Mouse (Mus musculus) stomach, embryonic 15.5 days (tissue): ENCODE data around the gene Paqr3. TPM values are rescaled to one million over a fixed set of nuclear protein-coding genes. Genes with fewer than 3 reads are reported as not detected.

Experiments used
- ATAC-seq: fragments of 200-750 bp; cut with Nextera tagmentation; 2 replicates; pipeline ENCODE4 v1.8.0; 2017; ENCODE audit warnings: low read depth, moderate number of reproducible peaks, moderate TSS enrichment; ENCODE audit not compliant: insufficient read depth, low FRiP score
- H3K27ac ChIP-seq: fragments of 300-500 bp; sonication (generic); 2 replicates; pipeline ENCODE4 v1.5.1; 2015; ENCODE audit warnings: mild to moderate bottlenecking, inconsistent platforms
- H3K27me3 ChIP-seq: fragments of 300-500 bp; sonication (generic); replicated peaks from 2 replicates; pipeline ENCODE4 v1.6.1; 2015; ENCODE audit warnings: inconsistent platforms
- H3K36me3 ChIP-seq: fragments of 300-500 bp; sonication (generic); 2 replicates; pipeline ENCODE4 v1.6.1; 2015; ENCODE audit warnings: inconsistent platforms
- H3K4me1 ChIP-seq: fragments of 300-500 bp; sonication (generic); 2 replicates; pipeline ENCODE4 v1.6.1; 2015; ENCODE audit warnings: inconsistent platforms
- H3K4me2 ChIP-seq: fragments of 300-500 bp; sonication (generic); 2 replicates; pipeline ENCODE4 v1.6.1; 2015; ENCODE audit warnings: mild to moderate bottlenecking, inconsistent platforms
- H3K4me3 ChIP-seq: fragments of 300-500 bp; sonication (generic); replicated peaks from 2 replicates; pipeline ENCODE4 v1.5.1; 2015; ENCODE audit warnings: inconsistent platforms
- H3K9ac ChIP-seq: fragments of 300-500 bp; sonication (generic); 2 replicates; pipeline ENCODE4 v1.6.1; 2015; ENCODE audit warnings: inconsistent platforms
- H3K9me3 ChIP-seq: fragments of 300-500 bp; sonication (generic); 2 replicates; pipeline ENCODE4 v1.6.1; 2016; ENCODE audit warnings: inconsistent platforms
- WGBS: fragments of 180-500 bp; shearing (Covaris S2); methylation state at CpG from one replicate; pipeline ENCODE4 v1.1.7; 2015; 5-methylcytosine and 5-hydroxymethylcytosine counted together
- polyA plus RNA-seq: library from polyadenylated mRNA; unstranded; fragments of >200 nt; fragmentation: Nextera tagmentation; extraction: Ambion mirVana; gene quantifications from 2 replicates; pipeline ENCODE4 v1.2.1, GENCODE M21; 2015

Paqr3 gene
- polyA plus RNA-seq, 1 experiment from 2014 or later, result 2.5 TPM

GRCm38 (mm10) chr5:97081481-97081880 is 29.9 kb downstream of the Paqr3 start:
- Histone ChIP-seq H3K4me1 (no peaks in the 10 kb centered on the region), H3K9ac (no peak overlapping the region), H3K4me3 (no peak overlapping the region), H3K4me2 (no peak overlapping the region), H3K36me3 (no peaks in the 10 kb centered on the region), H3K27ac (no peak overlapping the region), H3K27me3 (no peaks in the 10 kb centered on the region), H3K9me3 (no peaks in the 10 kb centered on the region)
- no peak for ATAC-seq
- 63% methylated on average over 3 of the region's 3 CpGs for WGBS

DNA sequence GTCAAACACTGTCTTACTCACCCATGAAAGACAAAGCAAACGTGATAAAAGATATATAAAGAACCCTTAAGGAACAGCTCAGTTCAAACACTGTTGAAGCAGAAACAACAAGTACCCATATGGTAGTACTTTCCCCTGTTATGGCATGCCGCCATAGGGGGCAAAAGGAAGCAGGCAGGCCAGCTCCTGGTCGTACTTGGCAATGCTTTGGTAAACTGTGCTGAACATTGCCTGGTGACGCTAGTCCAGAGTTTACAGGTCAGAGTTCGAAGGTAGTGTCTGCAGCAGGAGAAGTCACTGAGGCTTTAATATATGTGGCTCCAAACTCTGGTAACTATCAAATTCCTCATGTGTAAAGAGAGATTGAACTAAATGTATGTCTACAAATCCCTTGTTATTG is 32.8 kb downstream of the Paqr3 start:
- no peak overlapping the region for H3K9ac ChIP-seq
- no peak for ATAC-seq
- no peaks in the 10 kb centered on the region for H3K4me1 ChIP-seq
- H3K4me3 ChIP-seq, result no peak overlapping the region
- no peaks in the 10 kb centered on the region for H3K36me3 ChIP-seq
- no peaks in the 10 kb centered on the region for H3K27me3 ChIP-seq
- WGBS, result 72% methylated on average over 5 of the region's 5 CpGs
- no peak overlapping the region for H3K4me2 ChIP-seq
- H3K27ac ChIP-seq, result no peak overlapping the region
- no peaks in the 10 kb centered on the region for H3K9me3 ChIP-seq

DNA sequence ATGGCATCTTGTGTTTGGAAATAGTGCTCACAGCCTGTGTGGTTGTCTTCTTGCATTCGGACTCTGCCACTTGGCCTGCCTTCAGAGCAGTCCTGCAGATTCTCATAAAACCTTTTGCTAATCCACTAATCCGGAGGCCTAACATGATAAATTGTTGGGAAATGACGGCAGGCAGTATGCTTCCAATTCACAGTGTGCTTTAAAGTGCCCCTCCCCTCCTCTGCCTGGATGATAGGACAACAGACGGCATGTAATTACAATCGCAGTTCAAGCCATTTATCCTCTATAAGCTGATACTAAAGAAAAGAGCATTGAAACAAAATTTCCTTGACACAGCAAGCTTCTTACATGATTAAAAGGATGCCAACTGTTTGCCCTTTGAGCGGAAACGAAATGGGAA is 33.7 kb downstream of the Paqr3 start:
- no peak for ATAC-seq
- Histone ChIP-seq H3K4me2 (no peak overlapping the region), H3K4me1 (no peaks in the 10 kb centered on the region), H3K4me3 (no peak overlapping the region), H3K36me3 (no peaks in the 10 kb centered on the region), H3K9ac (no peak overlapping the region), H3K27ac (no peak overlapping the region), H3K27me3 (no peaks in the 10 kb centered on the region), H3K9me3 (no peaks in the 10 kb centered on the region)
- WGBS, result 58% methylated on average over 7 of the region's 7 CpGs

DNA sequence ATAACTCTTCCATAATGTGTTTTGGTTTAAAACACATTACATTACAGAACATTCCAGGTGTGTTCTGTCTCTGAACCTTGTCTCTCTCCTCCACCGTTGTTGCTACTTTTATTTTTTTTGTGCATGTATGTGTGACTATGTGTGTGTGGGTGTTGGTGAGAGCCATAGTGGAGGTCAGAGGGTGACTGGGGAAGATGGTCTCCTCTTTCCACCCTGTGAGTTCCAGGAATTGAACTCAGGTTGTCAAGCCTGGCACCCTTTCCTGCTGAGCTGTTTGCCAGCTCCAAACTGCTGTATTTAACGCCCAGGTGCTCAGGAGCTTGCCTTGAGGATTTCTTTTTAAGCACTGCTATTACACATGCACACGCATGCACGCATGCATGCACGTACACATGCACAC is 35.2 kb downstream of the Paqr3 start:
- ATAC-seq, result no peak
- Histone ChIP-seq H3K9ac (no peak overlapping the region), H3K9me3 (no peaks in the 10 kb centered on the region), H3K4me3 (no peak overlapping the region), H3K4me2 (no peak overlapping the region), H3K4me1 (no peaks in the 10 kb centered on the region), H3K27ac (no peak overlapping the region), H3K36me3 (no peaks in the 10 kb centered on the region), H3K27me3 (no peaks in the 10 kb centered on the region)
- WGBS, result 81% methylated on average over 5 of the region's 5 CpGs

- Histone ChIP-seq H3K4me2 (no peak overlapping the region), H3K27ac (no peak overlapping the region), H3K4me3 (no peak overlapping the region), H3K9me3 (no peaks in the 10 kb centered on the region), H3K27me3 (no peaks in the 10 kb centered on the region), H3K4me1 (no peaks in the 10 kb centered on the region), H3K36me3 (0 out of 2 replicates have a peak, but pooled peaks cover 3% of the 10 kb centered on the region), H3K9ac (no peak overlapping the region)
- no peak for ATAC-seq
- 91% methylated on average over 11 of the region's 11 CpGs for WGBS
Observed at GRCm38 (mm10) chr5:97075476-97076151, 35.8 kb downstream of the Paqr3 start.

- peaks cover 14% of the 10 kb centered on the region for H3K36me3 ChIP-seq
Observed at GRCm38 (mm10) chr5:97065746-97066145, 45.6 kb downstream of the Paqr3 start.

DNA sequence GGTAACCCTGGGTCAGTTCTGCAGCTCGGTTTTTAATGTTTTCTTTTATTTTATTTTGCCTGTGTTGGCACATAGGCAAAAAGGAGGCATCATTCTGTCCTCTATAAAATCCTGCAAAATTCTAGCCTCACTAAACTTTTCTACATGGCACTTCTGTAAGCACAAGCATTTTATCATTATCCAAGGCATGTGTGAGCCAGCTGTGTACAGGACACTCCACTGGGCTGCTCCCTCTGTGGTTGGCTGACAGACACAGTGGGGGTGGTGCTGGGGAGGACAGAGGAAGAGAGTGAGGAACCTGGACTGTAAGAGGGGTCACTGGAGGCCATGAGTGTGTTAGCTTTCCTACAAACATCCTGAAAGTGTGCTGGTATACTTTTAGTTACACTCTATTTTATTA is 49.4 kb downstream of the Paqr3 start:
- no peak for ATAC-seq
- H3K27me3 ChIP-seq, result no peaks in the 10 kb centered on the region
- H3K9me3 ChIP-seq, result no peaks in the 10 kb centered on the region
- H3K9ac ChIP-seq, result no peak overlapping the region
- H3K36me3 ChIP-seq, result peaks cover 8% of the 10 kb centered on the region
- H3K27ac ChIP-seq, result no peak overlapping the region
- no peak overlapping the region for H3K4me3 ChIP-seq
- WGBS, result 61% methylated on average over 1 of the region's 1 CpGs
- H3K4me2 ChIP-seq, result no peak overlapping the region
- no peaks in the 10 kb centered on the region for H3K4me1 ChIP-seq

More at GRCm38 (mm10) chr5:97065746-97066145, 45.6 kb downstream of the Paqr3 start:
- no peak overlapping the region for H3K4me3 ChIP-seq
- no peaks in the 10 kb centered on the region for H3K9me3 ChIP-seq
- no peak overlapping the region for H3K9ac ChIP-seq
- WGBS, result 78% methylated on average over 4 of the region's 4 CpGs
- H3K4me2 ChIP-seq, result no peak overlapping the region
- no peak for ATAC-seq
- no peak overlapping the region for H3K27ac ChIP-seq
- H3K27me3 ChIP-seq, result no peaks in the 10 kb centered on the region
- no peaks in the 10 kb centered on the region for H3K4me1 ChIP-seq

GRCm38 (mm10) chr5:97060864-97061263 is 50.5 kb downstream of the Paqr3 start:
- H3K4me1 ChIP-seq, result no peaks in the 10 kb centered on the region
- H3K4me3 ChIP-seq, result no peak overlapping the region
- no peak for ATAC-seq
- 59% methylated on average over 3 of the region's 3 CpGs for WGBS
- H3K4me2 ChIP-seq, result no peak overlapping the region
- no peak overlapping the region for H3K27ac ChIP-seq
- peaks cover 2% of the 10 kb centered on the region for H3K36me3 ChIP-seq
- no peaks in the 10 kb centered on the region for H3K9me3 ChIP-seq
- H3K9ac ChIP-seq, result no peak overlapping the region
- no peaks in the 10 kb centered on the region for H3K27me3 ChIP-seq

DNA sequence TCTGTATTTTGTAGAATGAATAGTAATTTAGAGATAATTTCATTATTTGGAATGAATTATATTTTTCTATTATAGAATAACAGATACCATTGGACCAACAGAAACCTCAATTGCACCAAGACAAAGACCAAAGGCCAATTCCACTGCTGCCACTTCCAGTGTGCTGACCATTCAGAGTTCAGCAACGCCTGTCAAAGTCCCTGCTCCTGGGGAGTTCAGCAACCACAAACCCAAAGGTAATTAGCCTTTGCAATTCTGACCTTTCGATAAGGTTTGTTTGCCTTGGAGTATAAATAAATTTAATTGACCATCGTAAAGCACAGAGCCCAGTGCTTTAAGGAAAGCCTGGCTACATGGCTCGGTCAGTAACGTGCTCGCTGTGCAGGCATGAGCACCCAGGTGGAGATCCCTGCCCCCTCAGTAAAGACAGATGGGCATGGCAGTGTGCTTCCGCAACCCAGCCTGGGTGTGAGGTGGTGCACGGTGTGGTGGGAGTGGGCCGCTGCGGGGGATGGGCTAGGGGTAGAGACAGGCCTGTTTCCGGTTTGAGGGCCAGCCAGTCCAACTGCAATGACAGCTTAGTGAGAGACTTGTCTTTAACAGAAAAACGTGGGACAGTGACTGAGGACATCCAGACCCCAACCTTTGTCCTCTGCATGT is 54.5 kb downstream of the Paqr3 start:
- Histone ChIP-seq H3K4me3 (no peak overlapping the region), H3K9me3 (no peaks in the 10 kb centered on the region), H3K36me3 (peaks cover 5% of the 10 kb centered on the region), H3K4me1 (no peaks in the 10 kb centered on the region), H3K4me2 (no peak overlapping the region), H3K27ac (no peak overlapping the region; the same call in 1 of the 2 replicates), H3K27me3 (no peaks in the 10 kb centered on the region), H3K9ac (no peak overlapping the region)
- 75% methylated on average over 12 of the region's 12 CpGs for WGBS
- no peak; the same call in 1 of the 2 replicates for ATAC-seq

- Histone ChIP-seq H3K36me3 (peaks cover 4% of the 10 kb centered on the region), H3K4me1 (no peaks in the 10 kb centered on the region), H3K27ac (no peak overlapping the region), H3K27me3 (no peaks in the 10 kb centered on the region), H3K4me3 (no peak overlapping the region), H3K4me2 (no peak overlapping the region), H3K9me3 (no peaks in the 10 kb centered on the region), H3K9ac (no peak overlapping the region)
- no peak for ATAC-seq
- WGBS, result 74% methylated on average over 3 of the region's 3 CpGs
Observed at GRCm38 (mm10) chr5:97056359-97056758, 55.0 kb downstream of the Paqr3 start.

- no peak overlapping the region for H3K27ac ChIP-seq
- no peak overlapping the region for H3K4me3 ChIP-seq
- no peaks in the 10 kb centered on the region for H3K9me3 ChIP-seq
- no peak for ATAC-seq
- peaks cover 4% of the 10 kb centered on the region for H3K36me3 ChIP-seq
- no peaks in the 10 kb centered on the region for H3K27me3 ChIP-seq
- H3K9ac ChIP-seq, result no peak overlapping the region
- H3K4me1 ChIP-seq, result no peaks in the 10 kb centered on the region
- H3K4me2 ChIP-seq, result no peak overlapping the region
- WGBS, result 4% methylated on average over 1 of the region's 1 CpGs
Observed at GRCm38 (mm10) chr5:97055511-97056068, 55.8 kb downstream of the Paqr3 start.

- H3K27me3 ChIP-seq, result no peaks in the 10 kb centered on the region
- no peaks in the 10 kb centered on the region for H3K4me1 ChIP-seq
- no peak overlapping the region for H3K4me2 ChIP-seq
- no peak overlapping the region for H3K9ac ChIP-seq
- WGBS, result 78% methylated on average over 10 of the region's 10 CpGs
- H3K4me3 ChIP-seq, result no peak overlapping the region
- H3K36me3 ChIP-seq, result peaks cover 4% of the 10 kb centered on the region
- H3K9me3 ChIP-seq, result no peaks in the 10 kb centered on the region
- no peak overlapping the region for H3K27ac ChIP-seq
- ATAC-seq, result no peak
Observed at GRCm38 (mm10) chr5:97054801-97055200, 56.6 kb downstream of the Paqr3 start.
